Mouse (Mus musculus) cerebellum, adult 11 months (tissue): ENCODE data around the gene Prlr.

Source experiments
- DNase-seq: peaks from one replicate; pipeline ENCODE4 v3.0.0; 2022

The Prlr gene

GRCm38 (mm10) chr15:10177083-10177482, at the start of gene Prlr:
Gene Prlr, plus strand, starts transcription at chr15:10177238.
- no peak for DNase-seq

DNA sequence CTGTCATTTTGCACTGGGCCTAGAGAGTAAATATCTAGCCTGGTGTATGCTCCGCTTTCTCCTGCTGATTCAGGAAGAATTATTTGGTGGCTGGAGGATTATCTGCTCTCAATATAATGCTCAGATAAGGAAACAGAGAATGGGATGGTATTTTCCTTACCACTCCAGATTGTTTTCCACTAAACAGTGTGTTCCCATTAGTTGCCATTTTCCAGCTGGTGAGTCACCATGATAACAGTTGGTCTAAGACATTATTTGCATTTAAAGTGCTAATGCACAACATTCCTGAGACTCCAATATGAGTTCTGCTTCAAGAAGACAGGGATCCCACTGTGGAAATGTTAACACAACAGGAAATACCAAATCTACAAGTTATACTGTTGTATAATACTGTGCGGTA, 43.3 kb upstream of the Prlr start:
- no peak for DNase-seq

- no peak for DNase-seq
Measured at GRCm38 (mm10) chr15:10134889-10135288, 42.1 kb upstream of the Prlr start.

DNA sequence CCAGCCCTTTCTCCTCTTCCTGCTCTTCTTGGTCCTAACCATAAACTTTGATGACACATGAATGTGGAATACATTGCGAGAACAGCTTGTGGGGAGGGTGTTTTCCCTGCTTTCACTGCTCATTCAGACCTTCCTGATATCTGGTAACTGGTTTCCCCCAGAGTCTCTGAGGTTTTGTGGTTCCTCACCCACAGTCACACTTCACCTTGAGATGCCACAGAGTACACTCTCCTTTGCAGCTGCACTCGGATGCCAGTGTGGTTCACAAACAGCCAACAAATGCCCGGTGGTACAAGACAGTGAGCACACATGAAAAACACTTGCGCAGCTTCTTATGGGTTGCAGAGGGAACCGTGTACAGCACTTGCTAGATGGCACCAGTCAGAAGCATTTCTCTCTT, 32.5 kb upstream of the Prlr start:
- no peak for DNase-seq

DNA sequence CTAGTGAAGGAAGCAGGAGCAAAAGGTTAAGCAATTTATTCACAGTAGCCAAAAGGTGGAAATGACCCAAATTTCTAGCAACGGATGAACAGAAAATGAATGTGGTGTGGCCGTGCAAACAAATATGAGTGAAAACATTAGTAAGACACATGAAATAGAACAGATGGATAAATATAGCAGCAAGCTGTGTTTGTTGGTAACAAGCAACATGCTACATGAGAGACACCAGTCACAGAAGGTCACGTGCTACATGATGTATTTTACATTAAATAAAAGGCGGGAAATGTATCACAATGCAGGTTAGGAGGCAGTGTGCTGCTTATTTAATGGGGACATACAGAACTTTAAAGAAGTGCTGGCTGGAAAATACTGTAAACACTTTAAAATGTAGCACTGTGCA, 28.8 kb upstream of the Prlr start:
- no peak for DNase-seq

- DNase-seq = no peak
Measured at GRCm38 (mm10) chr15:10160663-10161062, 16.4 kb upstream of the Prlr start.

DNA sequence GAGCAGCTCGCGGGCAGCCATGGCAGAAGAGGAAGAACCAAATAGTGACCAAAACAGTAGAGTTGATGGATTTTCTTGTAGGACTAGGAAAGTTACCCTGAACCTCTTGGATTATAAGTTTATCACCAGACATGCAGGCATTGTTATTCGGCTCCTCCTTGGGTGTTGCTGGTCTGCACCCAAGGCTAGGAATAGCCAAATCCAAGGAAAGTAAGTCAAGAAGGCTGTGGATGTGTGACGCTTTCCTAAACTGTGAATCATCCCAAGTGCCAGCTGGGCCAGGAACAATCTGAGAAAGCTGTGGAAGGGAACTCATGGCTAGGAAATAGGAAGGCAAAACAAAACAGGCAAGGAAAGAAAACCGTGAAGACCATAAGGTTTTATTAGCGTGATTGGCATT, 2.0 kb upstream of the Prlr start:
- DNase-seq = no peak

GRCm38 (mm10) chr15:10175656-10176055, 1.4 kb upstream of the Prlr start:
- no peak for DNase-seq

DNA sequence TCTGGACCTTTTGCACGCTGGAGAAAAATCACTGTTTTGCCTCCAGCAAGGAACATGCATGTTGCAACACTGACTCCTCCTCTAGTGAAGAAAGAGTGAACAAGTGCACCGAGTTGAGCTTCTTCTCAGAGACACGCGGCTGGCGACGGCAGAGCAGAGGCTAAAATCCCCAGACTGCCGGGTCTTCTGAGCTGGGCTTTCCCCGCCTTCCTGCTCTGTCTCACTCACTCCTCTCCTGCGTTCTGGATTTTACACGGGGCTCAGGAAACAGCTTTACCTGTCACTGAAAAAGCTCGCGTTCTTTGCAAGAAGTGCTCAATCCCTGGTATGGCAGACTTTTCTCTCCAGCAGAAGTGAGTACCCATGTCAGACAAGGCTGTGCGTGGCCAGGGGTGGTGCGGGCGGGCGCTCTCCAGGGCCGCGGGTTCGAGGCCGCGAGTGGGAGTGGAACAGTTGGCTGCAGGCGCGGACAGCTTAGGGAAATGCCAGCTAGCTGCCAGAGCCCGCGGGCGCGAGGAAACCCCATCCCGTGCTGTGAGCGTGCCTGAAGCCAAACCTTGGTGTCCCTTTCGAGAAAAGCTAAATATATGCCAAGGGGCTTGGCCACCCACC, 587 bp downstream of the Prlr start:
- no peak for DNase-seq

- no peak for DNase-seq
Measured at GRCm38 (mm10) chr15:10178131-10178566, 1.1 kb downstream of the Prlr start.

DNA sequence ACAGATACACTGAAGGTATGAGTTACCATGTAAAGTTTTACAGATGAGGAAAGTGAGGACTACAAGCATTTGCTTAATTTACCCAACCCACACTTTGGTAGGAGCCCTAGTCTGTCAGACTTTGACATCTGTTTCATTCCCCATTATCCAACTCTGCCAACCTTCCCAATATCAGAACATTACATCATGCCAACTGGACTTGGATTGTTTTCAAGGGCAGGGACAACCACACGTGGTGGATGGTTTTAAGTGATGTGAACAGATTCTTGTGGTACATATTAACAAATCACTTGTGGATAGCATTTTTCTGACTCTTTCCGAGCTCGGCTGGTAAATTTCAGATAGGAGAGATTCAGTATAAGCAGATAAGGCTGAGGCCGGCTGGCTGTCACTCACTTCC, 3.7 kb downstream of the Prlr start:
- no peak for DNase-seq

DNA sequence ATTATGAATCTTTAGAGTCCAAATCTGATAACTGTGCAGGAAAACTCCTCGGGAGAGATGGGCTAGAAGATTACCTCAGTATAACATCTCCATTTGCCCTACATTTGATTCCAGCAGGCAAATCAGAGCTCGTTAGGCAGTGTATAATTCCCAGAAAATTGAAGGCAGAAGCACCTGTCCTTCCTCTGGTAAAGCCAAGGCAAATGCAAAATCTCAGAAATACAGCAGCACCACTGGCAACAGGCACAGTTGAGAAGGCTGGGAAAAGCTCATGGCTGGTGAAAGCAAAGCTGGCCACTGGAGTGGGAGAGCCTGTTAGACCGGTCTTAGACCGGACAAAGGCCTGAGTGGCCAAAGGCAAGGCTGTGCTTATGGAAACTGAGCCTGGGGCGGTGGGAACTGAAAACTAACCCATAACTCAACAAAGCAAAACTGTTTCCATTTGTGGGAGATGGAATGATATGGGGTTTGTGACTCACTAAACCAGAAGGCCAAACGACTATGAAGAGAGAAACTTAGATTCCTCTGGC, 15.1 kb downstream of the Prlr start:
- DNase-seq = no peak

GRCm38 (mm10) chr15:10200991-10201390, 24.0 kb downstream of the Prlr start:
- no peak for DNase-seq

- DNase-seq = no peak
Measured at GRCm38 (mm10) chr15:10202504-10203302, 25.7 kb downstream of the Prlr start.

GRCm38 (mm10) chr15:10210261-10210770, 33.3 kb downstream of the Prlr start:
- no peak for DNase-seq

DNA sequence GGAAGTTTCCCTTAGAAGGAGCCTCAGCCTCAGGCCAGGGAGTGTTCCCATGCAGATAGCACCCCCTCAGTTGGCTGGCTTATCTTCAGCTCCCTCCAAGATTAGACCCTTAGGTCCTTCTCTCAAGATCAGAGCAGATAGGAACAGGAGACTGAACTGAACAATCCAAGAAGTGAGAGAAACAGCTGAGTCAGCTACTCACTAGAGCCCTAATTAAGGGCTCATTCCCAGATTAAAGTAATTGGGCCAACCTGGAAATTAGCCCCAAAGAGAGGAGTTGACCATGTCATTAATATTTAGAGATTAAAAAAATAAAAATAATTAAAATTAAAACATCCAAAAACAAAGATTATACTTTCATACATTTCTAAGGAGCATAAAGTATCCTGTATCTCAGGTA, 35.0 kb downstream of the Prlr start:
- DNase-seq = no peak

GRCm38 (mm10) chr15:10213213-10213612, 36.2 kb downstream of the Prlr start:
- no peak for DNase-seq

- no peak for DNase-seq
Measured at GRCm38 (mm10) chr15:10213710-10214109, 36.7 kb downstream of the Prlr start.

DNA sequence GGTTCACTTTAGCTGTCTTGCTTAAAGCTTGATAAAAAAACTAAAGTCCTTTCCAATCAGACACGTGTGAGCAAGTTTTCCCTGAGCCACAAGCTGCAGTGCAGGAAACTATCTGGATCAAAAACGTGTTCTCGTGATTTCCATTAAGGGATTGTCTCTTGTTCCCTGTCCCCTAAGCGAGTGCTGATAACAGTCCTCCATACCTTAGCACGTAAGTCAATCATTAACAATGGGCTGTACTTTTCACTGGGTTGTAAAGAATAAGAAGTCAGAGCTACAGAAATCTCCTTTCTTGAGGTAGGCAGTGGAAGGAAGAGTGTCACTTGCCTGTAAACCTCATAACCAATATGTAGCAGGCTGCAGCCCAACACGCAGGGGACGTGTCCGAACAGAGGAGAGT, 38.7 kb downstream of the Prlr start:
- DNase-seq = no peak

- no peak for DNase-seq
Measured at GRCm38 (mm10) chr15:10216189-10216588, 39.2 kb downstream of the Prlr start.

GRCm38 (mm10) chr15:10223614-10224155, 46.6 kb downstream of the Prlr start:
- no peak for DNase-seq

- DNase-seq = no peak
Measured at GRCm38 (mm10) chr15:10225701-10226100, 48.7 kb downstream of the Prlr start.

- DNase-seq = no peak
Measured at GRCm38 (mm10) chr15:10228636-10229035, 51.6 kb downstream of the Prlr start.

DNA sequence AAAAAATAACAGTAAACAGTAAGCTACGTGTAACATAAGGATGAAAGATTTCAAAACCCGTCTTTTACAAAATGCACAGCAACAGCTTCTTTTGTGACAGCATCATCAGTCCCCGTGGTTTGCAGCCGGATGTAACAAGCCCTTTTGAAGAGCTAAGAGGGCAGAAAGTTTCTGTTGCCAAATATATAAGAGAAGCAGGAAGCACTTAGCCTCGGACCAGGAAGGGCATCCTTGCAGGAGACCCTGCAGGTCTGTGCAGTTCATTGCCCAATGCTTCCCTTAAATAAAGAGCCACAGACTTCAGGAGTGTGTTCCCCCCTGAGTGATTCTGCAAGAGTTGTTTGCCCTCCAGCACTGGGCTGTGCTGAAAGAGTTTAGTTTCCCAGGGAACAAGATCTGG, 58.9 kb downstream of the Prlr start:
- DNase-seq = no peak
